Mouse (Mus musculus): Measurements from ENCODE around the gene 3110021N24Rik.

DNA sequence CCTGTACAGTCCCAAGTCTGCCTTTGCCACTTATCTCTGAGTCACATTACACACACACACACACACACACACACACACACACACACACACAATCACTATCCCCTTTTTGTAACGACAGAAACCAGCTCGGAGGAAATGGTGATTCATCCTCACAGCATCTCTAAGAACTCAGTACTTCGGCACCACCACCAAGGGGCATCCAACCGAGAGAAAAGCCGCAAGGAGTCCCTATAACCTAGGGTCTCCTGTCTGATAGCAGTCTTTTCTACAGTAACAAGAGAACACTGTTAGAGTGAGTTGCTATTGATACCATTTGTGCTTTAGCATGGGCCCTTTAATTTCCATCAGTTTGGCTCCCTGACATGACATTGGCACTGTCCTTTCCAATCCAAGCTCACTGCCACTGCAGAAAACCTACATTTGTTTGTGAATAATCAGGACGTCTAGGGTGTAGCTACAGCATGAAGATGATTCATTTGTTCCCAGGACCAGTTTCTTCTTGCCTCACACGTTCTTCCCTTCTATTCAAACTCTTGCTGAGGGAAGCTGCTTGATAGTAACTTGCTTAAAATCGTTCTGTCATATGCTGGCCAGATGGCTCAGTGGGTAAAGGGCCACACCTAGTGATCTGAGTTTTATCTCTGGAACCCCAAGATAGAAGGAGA is 63.1 kb downstream of the 3110021N24Rik start:
- no peak for TF ChIP-seq CTCF (IDR thresholded peaks at IDR 0.05; ENCODE audit: low read depth)
- no peak for TF ChIP-seq EP300 (IDR thresholded peaks at IDR 0.05; ENCODE audit: low read depth)
